Mouse (Mus musculus): ENCODE data around the gene Oas1h.
"Not testable (repeated sequence)": the region's sequence is repeated elsewhere in the genome, so short reads cannot be mapped to it uniquely, and the experiment has no call there.

Gene Oas1h

GRCm38 (mm10) chr5:120887413-120887812 lies 26.2 kb downstream of the Oas1h start, which contains the start of gene Oas1g:
Gene Oas1g (minus strand): TSS chr5:120887613.
- DNase-seq (ENCODE audit: low spot score): not testable (repeated sequence)

DNA sequence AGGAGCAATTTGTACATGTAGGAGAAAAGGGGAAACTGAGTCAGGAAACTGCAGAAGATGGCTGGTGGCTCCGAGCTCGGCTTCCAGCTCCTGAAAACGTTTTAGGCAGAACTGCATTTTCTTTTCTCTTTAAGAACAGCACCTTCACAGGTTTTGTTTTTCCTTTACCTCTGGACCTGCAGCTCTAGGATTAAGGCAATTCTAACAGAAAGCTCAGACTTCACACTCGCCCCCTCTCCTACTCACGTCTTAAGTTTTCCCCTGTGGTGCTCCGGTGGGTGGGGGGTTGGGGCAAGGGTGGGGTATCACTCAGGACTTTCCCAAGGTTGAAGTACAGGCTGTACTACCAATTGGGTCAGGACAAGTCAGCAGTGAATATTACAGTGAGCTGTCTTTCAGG lies 26.6 kb downstream of the Oas1h start:
- DNase-seq (ENCODE audit: low spot score): no peak

GRCm38 (mm10) chr5:120888294-120888815 lies 27.1 kb downstream of the Oas1h start:
- not testable (repeated sequence) for DNase-seq (ENCODE audit: low spot score)

GRCm38 (mm10) chr5:120890026-120890425 lies 28.8 kb downstream of the Oas1h start:
- DNase-seq (ENCODE audit: low spot score): no peak

GRCm38 (mm10) chr5:120890991-120891390 lies 29.8 kb downstream of the Oas1h start:
- DNase-seq (ENCODE audit: low spot score): no peak

DNA sequence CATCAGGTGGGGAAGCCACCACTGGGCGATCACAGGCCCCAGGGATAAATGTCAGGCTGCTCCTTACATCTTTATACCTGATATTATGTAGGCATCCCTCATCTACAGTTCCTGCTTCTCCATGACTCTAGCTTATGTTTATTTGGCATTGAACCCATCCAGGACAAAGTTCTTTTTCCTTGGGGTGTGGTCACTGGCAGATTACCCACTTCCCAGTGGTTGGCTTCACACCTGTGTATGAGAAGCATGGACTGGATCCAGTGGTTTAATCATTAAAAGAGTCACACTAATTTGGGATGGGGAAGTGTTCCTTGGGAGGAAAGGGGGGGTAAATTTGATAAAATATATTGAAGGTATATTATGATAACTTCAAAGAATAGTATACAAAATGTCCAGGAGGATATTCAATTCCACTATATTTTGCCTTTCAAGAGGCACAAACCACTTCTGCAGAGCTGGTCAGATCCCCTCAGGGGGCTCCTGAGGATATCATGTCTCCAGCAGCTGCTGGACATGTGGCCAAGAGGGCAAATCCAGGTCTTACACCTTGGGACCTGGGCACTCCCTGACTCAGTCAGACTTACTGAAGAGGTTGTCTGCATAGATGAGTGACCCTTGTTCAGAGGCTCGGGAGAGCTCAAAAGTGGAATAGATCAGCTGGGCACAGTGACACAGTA lies 30.5 kb downstream of the Oas1h start:
- DNase-seq (ENCODE audit: low spot score): not testable (repeated sequence)

DNA sequence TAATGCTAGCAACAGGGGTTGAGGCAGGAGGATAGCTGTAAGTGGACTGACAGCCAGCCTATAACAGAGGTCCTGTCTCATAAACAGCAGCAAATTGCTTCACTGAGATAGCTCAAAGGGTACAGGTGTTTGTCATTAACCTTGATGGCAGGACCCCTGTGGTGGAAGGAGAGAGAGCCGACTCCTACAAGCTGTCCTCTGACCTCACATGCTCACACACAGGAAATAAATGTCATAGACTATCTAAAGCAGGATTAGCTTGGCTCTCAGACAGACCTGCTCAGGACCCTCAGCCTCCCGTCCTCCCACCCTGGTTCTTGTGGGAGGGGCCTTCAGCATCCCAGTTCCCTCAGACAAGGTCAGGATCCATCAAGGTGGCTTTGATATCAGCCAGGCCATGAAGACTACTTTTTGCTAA lies 31.0 kb downstream of the Oas1h start:
- no peak for DNase-seq (ENCODE audit: low spot score)

DNA sequence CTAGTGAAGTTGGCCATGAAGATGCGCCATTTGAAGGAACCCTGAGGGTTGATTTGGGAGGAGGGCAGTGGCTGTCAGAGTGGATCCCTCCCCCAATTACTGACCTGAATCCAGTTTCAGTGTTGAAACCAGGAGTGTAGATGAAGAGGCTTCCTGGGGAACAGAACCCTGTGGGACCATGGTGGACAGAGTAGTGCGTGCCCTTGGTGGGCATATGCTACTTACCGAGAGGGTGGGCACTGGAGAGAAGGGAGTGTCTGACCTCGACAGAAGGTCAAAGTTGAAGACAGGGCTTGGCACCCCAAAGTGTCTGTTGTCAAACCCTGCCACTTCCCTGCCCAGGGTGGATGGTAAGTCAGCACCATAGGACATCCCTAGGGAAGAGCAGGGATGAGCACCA lies 32.6 kb downstream of the Oas1h start:
- DNase-seq (ENCODE audit: low spot score): not testable (repeated sequence)

- DNase-seq (ENCODE audit: low spot score): not testable (repeated sequence)
These were observed 33.5 kb downstream of the Oas1h start for GRCm38 (mm10) chr5:120894692-120895091.

- no peak for DNase-seq (ENCODE audit: low spot score)
These were observed 34.1 kb downstream of the Oas1h start for GRCm38 (mm10) chr5:120895231-120895900.

DNA sequence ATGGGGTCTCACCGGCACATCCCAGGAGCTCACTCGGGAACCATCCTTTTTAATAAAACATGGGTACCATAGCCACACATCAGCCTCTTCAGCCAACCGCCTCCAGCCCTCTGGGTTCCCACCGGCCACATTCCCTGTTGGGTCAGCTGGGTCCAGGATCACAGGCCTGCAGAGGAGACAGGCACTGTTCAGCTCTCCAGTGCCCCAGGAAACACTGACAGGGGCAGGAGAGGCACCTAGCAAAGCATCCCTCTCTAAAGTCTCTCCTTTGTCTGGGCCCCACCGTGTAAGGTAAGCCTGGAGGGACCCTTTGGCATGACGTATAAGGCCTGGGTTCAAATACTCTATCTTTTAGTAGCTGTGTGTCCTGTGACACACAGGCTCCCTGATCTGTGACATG lies 37.1 kb downstream of the Oas1h start:
- DNase-seq (ENCODE audit: low spot score): no peak

- DNase-seq (ENCODE audit: low spot score): no peak
These were observed 37.5 kb downstream of the Oas1h start for GRCm38 (mm10) chr5:120898726-120899125.

- no peak for DNase-seq (ENCODE audit: low spot score)
These were observed 39.4 kb downstream of the Oas1h start for GRCm38 (mm10) chr5:120900666-120901065.

GRCm38 (mm10) chr5:120902056-120902455 lies 40.8 kb downstream of the Oas1h start:
- DNase-seq (ENCODE audit: low spot score): no peak

DNA sequence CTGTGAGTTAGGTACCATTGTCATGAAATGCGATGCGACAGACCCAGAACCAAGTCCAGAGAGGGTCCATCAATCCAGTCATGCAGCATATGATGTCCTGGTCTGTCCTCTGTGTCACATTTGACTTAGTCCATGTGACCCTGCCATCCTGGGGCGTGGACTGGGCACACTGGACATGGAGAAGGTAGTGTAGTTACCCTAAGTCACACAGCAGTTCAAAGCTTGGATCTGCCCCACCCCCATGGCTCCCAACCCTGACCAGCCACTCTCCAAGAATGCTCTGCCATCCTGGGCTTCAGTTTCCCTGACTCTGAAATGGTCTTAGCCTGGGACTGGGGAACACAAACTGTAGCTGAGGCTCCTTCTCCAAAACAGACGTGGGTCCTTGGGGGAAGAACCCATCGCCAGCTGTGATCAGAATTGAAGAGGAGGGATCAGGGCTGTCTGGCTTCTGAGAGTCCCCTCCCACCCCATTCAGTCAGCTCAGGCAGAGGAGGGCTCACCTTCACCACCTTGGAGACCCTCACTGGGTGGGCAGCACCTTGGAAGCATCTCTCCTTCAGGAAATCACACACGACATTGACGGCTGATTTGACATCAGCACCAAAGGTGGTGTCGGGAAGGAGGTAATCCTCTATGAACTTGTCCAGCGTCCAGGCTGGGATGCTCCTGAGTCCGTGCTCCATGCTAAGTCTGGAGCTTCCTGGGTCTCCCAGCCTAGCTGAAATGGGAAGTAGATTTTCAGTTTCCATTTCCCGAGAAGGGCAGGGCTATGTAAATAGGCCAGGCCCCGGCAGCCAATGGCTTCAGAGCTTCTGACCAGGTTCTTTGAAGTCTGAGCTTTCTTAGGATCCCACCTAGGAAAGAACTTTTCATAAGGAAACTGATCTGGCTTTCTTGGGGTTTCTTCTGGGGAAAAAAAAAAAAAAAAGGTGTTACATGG lies 45.8 kb downstream of the Oas1h start, which contains the start of gene Oas1a:
Oas1a (minus strand) TSS at position 731 of the 943 bp plus-strand sequence.
- DNase-seq (ENCODE audit: low spot score): not testable (repeated sequence)

DNA sequence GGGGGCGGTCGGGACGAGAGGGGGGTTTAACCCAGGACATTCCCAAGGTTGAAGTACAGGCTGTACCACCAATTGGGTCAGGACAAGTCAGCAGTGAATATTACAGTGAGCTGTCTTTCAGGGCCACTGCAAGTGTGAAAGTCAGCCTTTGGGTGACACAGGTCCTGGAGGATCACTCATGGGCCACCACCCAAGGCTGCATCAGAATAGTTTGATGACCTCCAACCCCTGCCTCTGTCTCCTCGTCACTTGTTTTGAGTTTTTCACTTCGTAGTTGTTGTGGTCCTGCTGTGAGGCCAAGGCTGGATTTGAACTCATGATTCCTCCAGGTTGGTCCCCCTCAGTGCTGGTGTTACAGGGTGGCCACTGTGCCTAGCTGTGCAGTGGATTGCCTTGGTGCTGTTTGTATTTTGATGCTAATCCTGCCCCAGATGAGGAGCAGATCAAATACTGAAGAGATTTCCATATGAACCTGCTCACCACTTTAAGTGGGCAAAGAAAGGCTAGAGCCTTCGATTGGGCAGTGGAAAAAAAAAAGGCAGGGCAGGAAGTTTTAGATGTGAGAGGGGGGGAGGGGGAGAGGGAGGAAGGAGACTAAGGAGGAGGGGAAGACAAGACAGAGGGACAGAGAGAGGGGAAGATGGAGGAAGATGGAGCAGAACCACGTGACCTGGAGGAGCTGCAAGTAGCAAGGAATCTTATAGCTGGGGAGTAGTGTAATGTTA lies 47.1 kb downstream of the Oas1h start:
- no peak for DNase-seq (ENCODE audit: low spot score)

DNA sequence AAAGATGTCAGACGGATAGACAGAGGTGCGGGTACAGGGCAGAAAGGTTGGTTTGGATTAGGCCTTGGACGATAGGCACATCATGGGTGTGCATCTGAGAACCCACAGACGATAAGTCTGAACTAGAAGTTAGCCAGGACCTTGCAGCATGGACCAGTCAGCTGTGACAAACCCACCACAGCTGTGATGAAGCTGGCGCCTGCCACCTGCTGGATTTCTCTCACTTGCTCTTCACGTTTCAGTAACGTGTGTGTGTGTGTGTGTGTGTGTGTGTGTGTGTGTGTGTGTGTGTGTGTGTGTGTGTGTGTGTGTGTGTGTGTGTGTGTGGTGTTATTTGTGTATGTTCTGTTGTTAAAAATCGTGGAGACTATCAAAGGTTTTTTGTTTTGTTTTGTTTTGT lies 53.0 kb downstream of the Oas1h start, which contains the start of gene Oas1d:
Oas1d (plus strand) TSS at position 333 of the 400 bp plus-strand sequence.
- not testable (repeated sequence) for DNase-seq (ENCODE audit: low spot score)

DNA sequence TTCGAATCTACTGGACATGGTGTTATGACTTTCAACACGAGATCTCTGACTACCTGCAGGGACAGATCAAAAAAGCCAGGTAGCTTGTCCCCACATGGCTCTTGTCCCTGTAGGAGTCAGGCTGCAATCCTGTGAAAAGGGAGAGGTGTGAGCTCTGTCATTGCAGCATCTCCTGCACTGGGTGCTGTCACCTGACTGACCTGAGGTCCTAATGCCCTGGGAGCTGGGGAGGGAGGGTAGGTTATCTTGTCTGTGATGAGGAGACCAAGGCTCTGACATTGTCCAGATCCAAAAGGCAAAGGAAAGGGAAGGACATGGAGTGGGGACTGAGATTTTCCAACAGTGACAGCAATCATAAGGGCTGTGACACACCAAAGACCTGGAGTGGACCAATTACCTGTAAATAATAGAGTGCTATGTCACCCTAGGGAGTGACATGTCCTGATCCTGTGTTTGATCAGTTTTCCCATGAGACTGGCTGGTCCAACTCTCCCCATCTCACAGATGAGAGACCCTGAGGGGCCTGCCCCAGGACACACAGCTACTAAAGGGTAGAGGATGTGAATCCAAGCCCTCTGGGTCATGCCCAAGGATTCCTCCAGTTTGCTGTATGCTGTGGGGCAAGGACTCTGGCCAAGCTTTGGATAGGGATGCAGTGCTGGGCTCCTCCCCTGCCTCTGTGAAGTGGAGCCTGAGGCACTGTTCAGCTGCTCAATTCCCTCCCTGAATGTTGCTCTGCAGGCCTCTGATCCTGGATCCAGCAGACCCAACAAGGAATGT lies 58.1 kb downstream of the Oas1h start:
- not testable (repeated sequence) for DNase-seq (ENCODE audit: low spot score)

GRCm38 (mm10) chr5:120920296-120920695 lies 59.1 kb downstream of the Oas1h start:
- no peak for DNase-seq (ENCODE audit: low spot score)
